Mouse (Mus musculus): Measurements from ENCODE around the gene Sytl2.

DNA sequence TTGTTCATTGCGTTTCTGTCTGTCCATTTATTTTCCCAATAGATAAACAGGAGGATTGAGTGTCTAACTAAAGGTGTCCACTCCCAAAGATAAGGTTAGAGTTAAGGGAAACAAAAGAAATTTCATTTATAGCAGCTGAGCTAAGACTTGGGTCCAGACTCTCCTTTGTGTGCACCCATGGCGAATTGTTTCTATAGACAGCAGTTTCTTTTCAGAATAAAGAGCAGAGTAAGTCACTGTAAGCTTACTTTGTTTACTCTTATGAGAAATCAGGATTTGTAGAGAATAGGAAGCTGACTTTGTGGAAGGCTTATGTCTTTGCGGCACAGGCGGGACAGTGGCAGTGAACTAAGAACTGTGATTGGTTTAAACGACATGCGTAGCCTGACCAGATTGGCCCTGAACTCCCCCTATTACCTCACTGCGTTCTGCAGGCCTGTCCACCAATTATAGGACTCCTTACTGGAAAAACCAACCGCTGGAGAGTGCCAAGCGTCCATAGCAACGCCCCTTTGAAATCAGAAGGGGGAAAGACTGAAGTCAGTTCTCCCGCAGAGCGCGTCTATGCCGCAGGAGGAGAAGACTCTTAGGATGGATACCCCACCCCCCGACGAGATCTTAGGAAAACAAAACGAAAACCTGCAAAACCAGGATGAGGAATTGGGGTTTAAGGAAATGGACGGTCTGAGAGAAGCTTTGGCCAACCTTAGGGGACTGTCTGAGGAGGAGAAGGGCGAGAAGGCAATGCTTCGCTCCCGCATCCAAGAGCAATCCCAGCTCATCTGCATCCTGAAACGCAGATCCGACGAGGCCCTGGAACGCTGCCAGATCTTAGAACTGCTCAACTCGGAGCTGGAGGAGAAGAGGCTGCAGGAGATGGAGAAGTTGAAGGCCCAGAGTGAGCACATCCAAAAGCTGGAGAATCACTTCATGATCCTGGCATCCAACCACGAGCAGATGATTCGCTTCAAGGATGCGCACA is 124.3 kb downstream of the Sytl2 start, which contains the start of gene Ccdc89:
- TF ChIP-seq POLR2AphosphoS5 (IDR thresholded peaks at IDR 0.05; ENCODE audit: insufficient replicate concordance, low read depth, low read length): no peak
- TF ChIP-seq GATA1 (IDR thresholded peaks at IDR 0.05; ENCODE audit: borderline replicate concordance, low read length): no peak
- no peak for TF ChIP-seq CTCF (IDR thresholded peaks at IDR 0.05; ENCODE audit: low read depth, low read length)
- TF ChIP-seq GATA2 (IDR thresholded peaks at IDR 0.05; ENCODE audit: borderline replicate concordance, low read depth, low read length): no peak
